In genomic region chr9:64575658-64576057, GRCm38 (mm10) we compare ENCODE assay signal across 17 mouse cellular contexts.
"Had no signal": no experiment of that assay in that cellular context is flagged by ENCODE, and none has a peak within 500 bp of the region (broad histone marks: within the 10 kb centered on the region; RNA-seq: fewer than 3 reads in every experiment).

No protein-coding gene starts in this region.

- H3K36me3 ChIP-seq: limb, embryonic 15.5 days; liver, embryonic 12.5 days; stomach, embryonic 15.5 days had no signal

- H3K27me3 ChIP-seq: limb, embryonic 15.5 days; liver, embryonic 12.5 days; stomach, embryonic 15.5 days had no signal

- H3K27ac ChIP-seq: layer of hippocampus, adult 2 months; limb, embryonic 15.5 days; macrophage; stomach, embryonic 15.5 days had no signal

- H3K4me2 ChIP-seq: limb, embryonic 15.5 days; lung, embryonic 14.5 days; midbrain, embryonic 11.5 days; stomach, embryonic 15.5 days had no signal

- H3K9ac ChIP-seq: limb, embryonic 15.5 days; lung, embryonic 14.5 days; stomach, embryonic 15.5 days had no signal

- H3K4me3 ChIP-seq: layer of hippocampus, adult 2 months; limb, embryonic 15.5 days; liver, embryonic 12.5 days; megakaryocyte, embryonic 14.5 days; stomach, embryonic 15.5 days had no signal

- H3K9me3 ChIP-seq: limb, embryonic 15.5 days; liver, embryonic 12.5 days; stomach, embryonic 15.5 days had no signal

- DNase-seq: kidney, postnatal 10 days; kidney, postnatal 4 days; left cerebral cortex, postnatal 4 days; lung, embryonic 14.5 days; lung, postnatal 10 days; retina, postnatal 1 day; right cerebral cortex, postnatal 4 days; thymus, adult 2 months; thymus, postnatal 25 days had no signal

- ATAC-seq: midbrain, embryonic 16.5 days had no signal
